Mouse (Mus musculus) kidney, embryonic 16.5 days (tissue): ENCODE results near the gene Trim3. TPM values are rescaled to one million over a fixed set of nuclear protein-coding genes. Genes with fewer than 3 reads are reported as not detected.
A peak's percentile ranks its signal among the peaks of the same experiment; 100 is the strongest.

Source experiments
- ATAC-seq: fragments of 200-750 bp; cut with Nextera tagmentation; 2 replicates; pipeline ENCODE4 v1.8.0; 2017; ENCODE audit warnings: moderate TSS enrichment; ENCODE audit not compliant: low FRiP score, low TSS enrichment
- H3K27ac ChIP-seq: fragments of 300-500 bp; sonication (generic); 2 replicates; pipeline ENCODE4 v1.5.1; 2014; ENCODE audit warnings: low read length
- H3K27me3 ChIP-seq: fragments of 300-500 bp; sonication (generic); 2 replicates; pipeline ENCODE4 v1.6.1; 2014; ENCODE audit warnings: low read length, control low read depth, mixed read lengths; ENCODE audit not compliant: insufficient read depth
- H3K36me3 ChIP-seq: fragments of 300-500 bp; sonication (generic); 2 replicates; pipeline ENCODE4 v1.6.1; 2014; ENCODE audit warnings: low read length, control low read depth, mixed read lengths; ENCODE audit not compliant: insufficient read depth
- H3K4me1 ChIP-seq: fragments of 300-500 bp; sonication (generic); 2 replicates; pipeline ENCODE4 v1.6.1; 2014; ENCODE audit warnings: low read length, control low read depth, mixed read lengths; ENCODE audit not compliant: insufficient read depth
- H3K4me2 ChIP-seq: fragments of 300-500 bp; sonication (generic); replicated peaks from 2 replicates; pipeline ENCODE4 v1.6.1; 2014; ENCODE audit warnings: low read depth, low read length
- H3K4me3 ChIP-seq: fragments of 300-500 bp; sonication (generic); 2 replicates; pipeline ENCODE4 v1.5.1; 2014; ENCODE audit warnings: mild to moderate bottlenecking, low read length
- H3K9ac ChIP-seq: fragments of 300-500 bp; sonication (generic); replicated peaks from 2 replicates; pipeline ENCODE4 v1.6.1; 2014; ENCODE audit warnings: low read length
- H3K9me3 ChIP-seq: fragments of 300-500 bp; sonication (generic); 2 replicates; pipeline ENCODE4 v1.6.1; 2016; ENCODE audit warnings: low read length, control low read depth
- WGBS: fragments of 180-500 bp; shearing (Covaris S2); extraction: QIAGEN DNeasy Blood & Tissue Kit; methylation state at CpG from one replicate; pipeline ENCODE4 v1.1.7; 2014; 5-methylcytosine and 5-hydroxymethylcytosine counted together
- polyA plus RNA-seq: library from polyadenylated mRNA; unstranded; fragments of >200 nt; fragmentation: Nextera tagmentation; extraction: Ambion mirVana; gene quantifications from 2 replicates; pipeline ENCODE4 v1.2.1, GENCODE M21; 2015

The Trim3 gene
- polyA plus RNA-seq, 1 experiment from 2014 or later, result 38.7 TPM

GRCm38 (mm10) chr7:105580627-105581089, 52.7 kb downstream of the Trim3 start:
- no peak overlapping the region for H3K27ac ChIP-seq

GRCm38 (mm10) chr7:105578481-105578880, 54.9 kb downstream of the Trim3 start:
- Histone ChIP-seq H3K27me3 (no peaks in the 10 kb centered on the region), H3K4me3 (no peak overlapping the region), H3K4me2 (no peak overlapping the region), H3K27ac (no peak overlapping the region), H3K4me1 (peaks cover 16% of the 10 kb centered on the region; the same call in 1 of the 2 replicates), H3K9ac (no peak overlapping the region), H3K9me3 (no peaks in the 10 kb centered on the region), H3K36me3 (peaks cover 7% of the 10 kb centered on the region)
- no peak for ATAC-seq
- 82% methylated on average over 2 of the region's 2 CpGs for WGBS

More at GRCm38 (mm10) chr7:105580627-105581089, 52.7 kb downstream of the Trim3 start:
- Histone ChIP-seq H3K27me3 (no peaks in the 10 kb centered on the region), H3K4me1 (peaks cover 16% of the 10 kb centered on the region; the same call in 1 of the 2 replicates), H3K4me3 (peak overlapping the region; percentile 71), H3K9me3 (no peaks in the 10 kb centered on the region), H3K36me3 (no peaks in the 10 kb centered on the region), H3K4me2 (peak overlapping the region; percentile 93), H3K9ac (peak overlapping the region; percentile 72)
- WGBS, result 0% methylated on average over 15 of the region's 22 CpGs
- ATAC-seq, result peak; percentile 59

GRCm38 (mm10) chr7:105577377-105577871, 55.9 kb downstream of the Trim3 start:
- H3K27ac ChIP-seq, result no peak overlapping the region
- H3K27me3 ChIP-seq, result no peaks in the 10 kb centered on the region
- no peak for ATAC-seq
- H3K4me3 ChIP-seq, result no peak overlapping the region
- no peaks in the 10 kb centered on the region for H3K9me3 ChIP-seq
- H3K9ac ChIP-seq, result no peak overlapping the region
- peaks cover 13% of the 10 kb centered on the region for H3K36me3 ChIP-seq
- H3K4me2 ChIP-seq, result no peak overlapping the region
- H3K4me1 ChIP-seq, result peaks cover 16% of the 10 kb centered on the region; the same call in 1 of the 2 replicates
- 93% methylated on average over 6 of the region's 6 CpGs for WGBS

GRCm38 (mm10) chr7:105576166-105576748, 57.1 kb downstream of the Trim3 start:
- Histone ChIP-seq H3K4me3 (no peak overlapping the region), H3K27me3 (no peaks in the 10 kb centered on the region), H3K9ac (no peak overlapping the region), H3K9me3 (no peaks in the 10 kb centered on the region), H3K4me2 (no peak overlapping the region), H3K27ac (no peak overlapping the region), H3K36me3 (peaks cover 17% of the 10 kb centered on the region), H3K4me1 (peaks cover 9% of the 10 kb centered on the region; the same call in 1 of the 2 replicates)
- 65% methylated on average over 3 of the region's 3 CpGs for WGBS
- no peak for ATAC-seq

GRCm38 (mm10) chr7:105574537-105574936, 58.8 kb downstream of the Trim3 start:
- Histone ChIP-seq H3K9me3 (no peaks in the 10 kb centered on the region), H3K27me3 (no peaks in the 10 kb centered on the region), H3K4me3 (no peak overlapping the region), H3K27ac (no peak overlapping the region), H3K4me1 (peaks cover 7% of the 10 kb centered on the region), H3K9ac (no peak overlapping the region), H3K4me2 (no peak overlapping the region), H3K36me3 (peaks cover 17% of the 10 kb centered on the region)
- ATAC-seq, result no peak
- WGBS, result 89% methylated on average over 4 of the region's 4 CpGs

- Histone ChIP-seq H3K36me3 (peaks cover 17% of the 10 kb centered on the region), H3K4me2 (no peak overlapping the region), H3K4me3 (no peak overlapping the region), H3K9ac (no peak overlapping the region), H3K27ac (no peak overlapping the region), H3K27me3 (no peaks in the 10 kb centered on the region), H3K9me3 (no peaks in the 10 kb centered on the region), H3K4me1 (peaks cover 17% of the 10 kb centered on the region)
- WGBS, result 93% methylated on average over 8 of the region's 8 CpGs
- no peak for ATAC-seq
Measured at GRCm38 (mm10) chr7:105572949-105573348, 60.4 kb downstream of the Trim3 start.

GRCm38 (mm10) chr7:105570756-105571155, 62.6 kb downstream of the Trim3 start:
- Histone ChIP-seq H3K4me1 (peaks cover 17% of the 10 kb centered on the region), H3K9ac (no peak overlapping the region), H3K36me3 (peaks cover 35% of the 10 kb centered on the region), H3K9me3 (no peaks in the 10 kb centered on the region), H3K4me2 (no peak overlapping the region), H3K27ac (no peak overlapping the region), H3K27me3 (no peaks in the 10 kb centered on the region), H3K4me3 (no peak overlapping the region)
- WGBS, result 82% methylated on average over 4 of the region's 4 CpGs
- no peak for ATAC-seq

- WGBS, result 38% methylated on average over 12 of the region's 12 CpGs
- Histone ChIP-seq H3K27ac (0 out of 2 replicates have a peak overlapping the region, but pooled peaks have one; percentile 8), H3K9me3 (no peaks in the 10 kb centered on the region), H3K4me2 (0 out of 2 replicates have a peak overlapping the region, but pooled peaks have one; percentile 0), H3K4me3 (no peak overlapping the region), H3K9ac (no peak overlapping the region), H3K4me1 (peaks cover 17% of the 10 kb centered on the region), H3K36me3 (peaks cover 43% of the 10 kb centered on the region), H3K27me3 (no peaks in the 10 kb centered on the region)
- ATAC-seq, result peak; percentile 20; the same call in 1 of the 2 replicates
Measured at GRCm38 (mm10) chr7:105569512-105570496, 63.6 kb downstream of the Trim3 start.

- Histone ChIP-seq H3K4me3 (no peak overlapping the region), H3K27me3 (no peaks in the 10 kb centered on the region), H3K4me1 (peaks cover 17% of the 10 kb centered on the region), H3K9me3 (no peaks in the 10 kb centered on the region), H3K9ac (no peak overlapping the region), H3K27ac (no peak overlapping the region), H3K4me2 (0 out of 2 replicates have a peak overlapping the region, but pooled peaks have one; percentile 0), H3K36me3 (peaks cover 46% of the 10 kb centered on the region)
- peak; percentile 71; the same call in 1 of the 2 replicates for ATAC-seq
- 9% methylated on average over 6 of the region's 6 CpGs for WGBS
Measured at GRCm38 (mm10) chr7:105568988-105569471, 64.3 kb downstream of the Trim3 start.
